Comparison of ENCODE assay signal across 44 mouse cellular contexts in the genomic region with DNA sequence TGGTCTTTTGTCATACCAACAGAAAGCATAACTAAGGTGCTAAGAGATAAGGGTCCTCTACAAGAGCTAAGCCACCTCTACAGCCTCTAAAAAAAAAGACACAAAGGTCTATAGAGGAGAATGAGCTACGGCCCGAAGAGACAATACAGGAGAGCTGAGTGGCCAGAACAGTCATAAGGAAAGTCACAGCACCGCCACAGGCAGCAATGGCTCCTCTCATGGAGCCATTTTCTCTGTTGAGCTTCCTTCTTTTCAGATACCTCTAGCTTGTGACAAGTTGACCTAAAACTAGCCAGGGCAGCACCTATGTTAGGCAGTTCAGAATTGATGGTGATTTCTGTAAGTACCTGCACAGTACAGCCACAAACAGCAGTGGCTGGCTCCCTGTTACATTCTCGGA. TPM values are rescaled to one million over a fixed set of nuclear protein-coding genes. Genes with fewer than 3 reads are reported as not detected.
"Had no signal": no experiment of that assay in that cellular context is flagged by ENCODE, and none has a peak within 500 bp of the region (broad histone marks: within the 10 kb centered on the region; RNA-seq: fewer than 3 reads in every experiment).

No protein-coding gene starts in this region.

- H3K36me3 ChIP-seq: intestine, embryonic 15.5 days had no signal

- H3K9ac ChIP-seq: heart, embryonic 12.5 days; heart, embryonic 13.5 days; heart, embryonic 15.5 days; hindbrain, embryonic 12.5 days; hindbrain, embryonic 13.5 days; hindbrain, embryonic 14.5 days; hindbrain, embryonic 15.5 days; intestine, embryonic 15.5 days; kidney, embryonic 15.5 days had no signal

- H3K9me3 ChIP-seq: heart, embryonic 12.5 days; heart, embryonic 13.5 days; heart, embryonic 15.5 days; hindbrain, embryonic 10.5 days; hindbrain, embryonic 12.5 days; hindbrain, embryonic 13.5 days; hindbrain, embryonic 15.5 days; intestine, embryonic 15.5 days; kidney, embryonic 15.5 days had no signal

- DNase-seq: heart, postnatal 10 days; heart, postnatal 14 days; heart, postnatal 36 days; heart, postnatal 4 days; kidney, adult 11 months; kidney, adult 18-20 months; kidney, adult 2 months; kidney, adult 8-10 months; kidney, adult 9 months; kidney, postnatal 10 days; kidney, postnatal 14 days; kidney, postnatal 25 days; kidney, postnatal 36 days; kidney, postnatal 4 days; layer of hippocampus, adult 9-11 months; layer of hippocampus, postnatal 36 days had no signal

- H3K4me2 ChIP-seq: heart, embryonic 11.5 days; heart, embryonic 12.5 days; heart, embryonic 13.5 days; heart, embryonic 15.5 days; hindbrain, embryonic 12.5 days; hindbrain, embryonic 13.5 days; hindbrain, embryonic 14.5 days; hindbrain, embryonic 15.5 days; intestine, embryonic 15.5 days; kidney, embryonic 15.5 days had no signal

- H3K27ac ChIP-seq: heart, embryonic 13.5 days; heart, embryonic 15.5 days; hindbrain, embryonic 10.5 days; hindbrain, embryonic 12.5 days; hindbrain, embryonic 13.5 days; hindbrain, embryonic 14.5 days; hindbrain, embryonic 15.5 days; hindbrain, postnatal 0 days; intestine, embryonic 15.5 days; kidney, embryonic 15.5 days; kidney, postnatal 0 days; left cerebral cortex, adult 2 months had no signal

- H3K4me1 ChIP-seq: heart, embryonic 12.5 days; heart, embryonic 13.5 days; heart, embryonic 15.5 days; hindbrain, embryonic 10.5 days; hindbrain, embryonic 12.5 days; hindbrain, embryonic 13.5 days; hindbrain, embryonic 15.5 days; intestine, embryonic 15.5 days; kidney, embryonic 15.5 days had no signal

- H3K27me3 ChIP-seq: heart, embryonic 12.5 days; heart, embryonic 13.5 days; heart, embryonic 15.5 days; hindbrain, embryonic 12.5 days; hindbrain, embryonic 13.5 days; hindbrain, embryonic 15.5 days; intestine, embryonic 15.5 days; kidney, embryonic 15.5 days had no signal

- H3K4me3 ChIP-seq: heart, embryonic 12.5 days; heart, embryonic 13.5 days; heart, embryonic 15.5 days; hindbrain, embryonic 10.5 days; hindbrain, embryonic 12.5 days; hindbrain, embryonic 13.5 days; hindbrain, embryonic 15.5 days; intestine, embryonic 15.5 days; kidney, embryonic 15.5 days; left cerebral cortex, adult 2 months had no signal

RNA-seq across cellular contexts. Expression of gene Entpd8, which starts 13.6 kb away (rescaled TPM):
- total RNA-seq: heart, postnatal 10 days; heart, postnatal 14 days; heart, postnatal 25 days; heart, postnatal 36 days; heart, postnatal 4 days; hematopoietic stem cell, adult 5-6 weeks; hindbrain, postnatal 0 days; layer of hippocampus, adult 18-20 months; layer of hippocampus, adult 8-10 months; layer of hippocampus, postnatal 10 days; layer of hippocampus, postnatal 14 days; layer of hippocampus, postnatal 25 days; layer of hippocampus, postnatal 36 days; left cerebral cortex, adult 18-20 months; left cerebral cortex, adult 2 months; left cerebral cortex, adult 8-10 months had no signal
- polyA plus RNA-seq: heart, embryonic 11.5 days; heart, embryonic 12.5 days; heart, embryonic 13.5 days; heart, embryonic 14.5 days; heart, embryonic 15.5 days; heart, postnatal 0 days; hindbrain, embryonic 10.5 days; hindbrain, embryonic 11.5 days; hindbrain, embryonic 12.5 days; hindbrain, embryonic 13.5 days; hindbrain, embryonic 14.5 days; hindbrain, embryonic 16.5 days; hindbrain, postnatal 0 days had no signal

RNA-seq across cellular contexts. Expression of gene Noxa1, which starts 28.4 kb away (rescaled TPM):
- total RNA-seq: heart, postnatal 10 days; heart, postnatal 14 days; heart, postnatal 25 days; heart, postnatal 36 days; heart, postnatal 4 days; hematopoietic stem cell, adult 5-6 weeks; hindbrain, postnatal 0 days; layer of hippocampus, adult 18-20 months; layer of hippocampus, adult 8-10 months; layer of hippocampus, postnatal 10 days; layer of hippocampus, postnatal 14 days; layer of hippocampus, postnatal 25 days; layer of hippocampus, postnatal 36 days; left cerebral cortex, adult 18-20 months; left cerebral cortex, adult 2 months; left cerebral cortex, adult 8-10 months had no signal
- polyA plus RNA-seq: heart, embryonic 13.5 days; heart, embryonic 14.5 days; heart, embryonic 16.5 days; heart, postnatal 0 days; hindbrain, embryonic 11.5 days; hindbrain, embryonic 13.5 days; hindbrain, embryonic 14.5 days; hindbrain, embryonic 15.5 days; hindbrain, embryonic 16.5 days; hindbrain, postnatal 0 days; kidney, adult 2 months had no signal
